ENCODE assay signal across 20 mouse cellular contexts in the genomic region with DNA sequence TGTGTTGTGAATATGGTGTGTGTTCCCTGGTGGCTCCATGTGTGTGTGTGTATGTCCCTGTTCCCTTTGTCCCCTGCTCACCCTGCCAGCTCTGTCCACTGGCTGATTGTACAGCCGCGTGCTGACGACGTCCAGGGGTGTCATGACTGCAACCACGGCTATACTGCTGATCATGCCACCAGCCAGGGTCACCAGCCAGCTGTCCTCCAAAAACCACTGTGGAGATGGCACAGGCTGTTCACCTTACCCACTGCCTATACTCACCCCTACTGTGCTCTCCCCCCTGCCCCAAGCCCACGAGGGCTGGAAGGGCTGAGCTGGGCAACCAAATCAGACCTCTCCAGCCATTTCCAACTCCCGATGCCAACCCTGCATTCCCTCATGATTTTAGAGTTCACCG. TPM values are rescaled to one million over a fixed set of nuclear protein-coding genes. Genes with fewer than 3 reads are reported as not detected.
"Had no signal": no experiment of that assay in that cellular context is flagged by ENCODE, and none has a peak within 500 bp of the region (broad histone marks: within the 10 kb centered on the region; RNA-seq: fewer than 3 reads in every experiment).

No protein-coding gene starts in this region.

- H3K27ac ChIP-seq: lung, embryonic 15.5 days; macrophage; midbrain, embryonic 13.5 days; midbrain, embryonic 15.5 days; neural tube, embryonic 12.5 days; stomach, embryonic 15.5 days; stomach, postnatal 0 days had no signal

- H3K27me3 ChIP-seq: lung, embryonic 15.5 days; stomach, embryonic 15.5 days had no signal

- H3K4me2 ChIP-seq: lung, embryonic 15.5 days; midbrain, embryonic 11.5 days; midbrain, embryonic 13.5 days; midbrain, embryonic 15.5 days; neural tube, embryonic 12.5 days; stomach, embryonic 15.5 days had no signal

- ATAC-seq: lung, postnatal 0 days; midbrain, embryonic 13.5 days; midbrain, embryonic 15.5 days had no signal

- H3K9me3 ChIP-seq: lung, embryonic 15.5 days; midbrain, embryonic 13.5 days; midbrain, embryonic 15.5 days; neural tube, embryonic 12.5 days; stomach, embryonic 15.5 days had no signal

- H3K9ac ChIP-seq: lung, embryonic 15.5 days; midbrain, embryonic 13.5 days; midbrain, embryonic 15.5 days; neural tube, embryonic 12.5 days; stomach, embryonic 15.5 days had no signal

- H3K36me3 ChIP-seq: stomach, embryonic 15.5 days had no signal

- H3K4me3 ChIP-seq: lung, embryonic 15.5 days; midbrain, embryonic 13.5 days; midbrain, embryonic 15.5 days; neural tube, embryonic 12.5 days; stomach, embryonic 15.5 days had no signal

- DNase-seq: lung, adult 2 months; lung, postnatal 14 days; lung, postnatal 36 days; right cerebral cortex, postnatal 14 days; thymus, adult 2 months; thymus, postnatal 25 days; thymus, postnatal 4 days had no signal

RNA-seq across cellular contexts. Expression of a gene that starts 2.3 kb away (rescaled TPM):
- total RNA-seq: megakaryocyte progenitor cell, adult 5-6 weeks; monocyte, adult 5-6 weeks had no signal
- polyA plus RNA-seq: midbrain, embryonic 11.5 days; neural tube, embryonic 12.5 days; neural tube, embryonic 14.5 days had no signal

RNA-seq across cellular contexts. Expression of a gene that starts 2.9 kb away (rescaled TPM):
- total RNA-seq: monocyte, adult 5-6 weeks; neutrophil, adult 5-6 weeks had no signal

RNA-seq across cellular contexts. Expression of a gene that starts 15.4 kb away (rescaled TPM):
- total RNA-seq: megakaryocyte progenitor cell, adult 5-6 weeks; monocyte, adult 5-6 weeks had no signal
